Mouse (Mus musculus) T-helper 2 cell (primary cell): ENCODE data around the gene Bcr.

Source experiments
- in situ Hi-C: fragments of 300-600 bp; cut with MboI, MseI; formaldehyde crosslinking; loops from one replicate; pipeline ENCODE4 v1.15.1; 2025; ENCODE audit warnings: high pct_unique_total_duplicates

Bcr gene

GRCm38 (mm10) chr10:75230572-75230971 lies 170.2 kb downstream of the Bcr start:
- in situ Hi-C loops, result no loop called here

DNA sequence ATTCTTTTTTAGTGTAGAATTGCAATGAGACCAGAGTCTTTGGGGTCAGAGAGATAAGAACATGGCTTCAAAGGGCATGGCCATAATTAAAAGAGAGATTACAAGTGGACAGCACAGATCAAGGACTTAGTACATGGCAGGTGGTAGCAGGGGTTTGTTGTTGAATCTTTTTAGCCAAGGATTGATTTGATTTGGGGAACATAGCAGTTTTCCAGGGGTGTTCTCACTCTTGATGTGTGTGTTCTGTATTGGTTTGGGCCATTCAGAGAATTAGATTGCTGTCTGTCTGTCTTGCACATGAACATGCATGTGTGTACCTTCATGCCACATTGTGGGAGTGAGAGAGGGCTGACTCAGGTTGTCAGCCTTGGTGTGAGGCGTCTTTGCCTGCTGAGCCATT lies 171.5 kb downstream of the Bcr start:
- in situ Hi-C loops, result no loop called here

- in situ Hi-C loops, result no loop called here
Measured at GRCm38 (mm10) chr10:75232612-75233155, 172.3 kb downstream of the Bcr start.

DNA sequence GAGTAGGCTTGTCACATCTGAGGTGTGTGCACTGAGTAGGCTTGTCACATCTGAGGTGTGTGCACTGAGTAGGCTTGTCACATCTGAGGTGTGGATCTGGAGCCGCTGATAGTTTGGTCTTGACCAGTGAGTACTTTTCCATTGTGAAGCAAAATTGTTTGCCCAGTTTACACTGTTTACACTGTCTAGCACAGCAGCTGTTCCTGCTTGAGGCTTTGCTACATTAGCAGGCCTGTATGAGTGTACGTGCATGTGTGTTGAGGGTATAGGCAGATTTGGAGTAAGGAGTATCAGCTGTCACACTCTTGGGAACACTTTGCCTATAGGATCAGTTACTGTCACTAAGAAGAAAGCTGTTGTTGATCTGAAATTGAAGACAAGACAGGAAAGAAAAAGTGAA lies 173.1 kb downstream of the Bcr start:
- in situ Hi-C loops, result no loop called here
